Mouse (Mus musculus) heart, adult 11 months (tissue): ENCODE measurements around the gene Commd1.

Source experiments
- DNase-seq: peaks from one replicate; pipeline ENCODE4 v3.0.0; 2022

The Commd1 gene

GRCm38 (mm10) chr11:22858441-22859300 lies 123.5 kb downstream of the Commd1 start:
- peak; percentile 94 for DNase-seq

DNA sequence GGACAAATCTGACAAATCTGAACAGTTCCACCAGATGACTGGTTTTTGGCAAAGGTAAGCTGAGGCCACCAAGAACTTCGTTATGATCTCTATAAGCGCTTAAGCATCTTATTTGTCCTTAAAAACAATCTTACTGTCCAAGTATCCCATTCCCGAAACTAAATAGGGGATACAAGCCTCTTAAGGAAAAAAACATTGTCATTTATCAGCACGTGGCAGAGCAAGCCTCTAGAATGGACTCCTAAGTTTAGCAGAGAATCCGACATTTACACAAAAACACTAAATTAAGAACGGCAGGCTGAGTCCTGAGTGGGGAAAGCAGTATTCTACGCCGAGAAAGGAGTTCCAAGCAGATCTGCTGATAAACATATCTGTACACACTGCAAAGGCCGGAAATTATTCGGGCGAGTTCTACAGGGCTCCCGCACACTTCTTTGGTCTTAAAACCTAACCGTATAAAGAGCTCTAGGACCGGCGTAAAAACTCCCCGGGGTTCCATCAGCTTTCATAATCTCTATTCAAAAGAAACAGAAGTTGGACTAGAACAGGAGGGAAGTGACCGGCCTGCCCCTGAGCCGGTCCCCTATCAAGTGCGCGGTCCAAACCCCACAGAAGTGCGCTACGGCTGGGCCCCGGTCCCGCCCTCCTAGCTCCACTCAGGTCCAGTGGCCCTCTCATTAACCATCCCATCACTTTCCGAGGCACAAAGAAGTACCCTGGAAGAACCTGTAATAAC lies 124.3 kb downstream of the Commd1 start:
- peak; percentile 96 for DNase-seq

- peak; percentile 15 for DNase-seq
Observed at GRCm38 (mm10) chr11:22857106-22857704, 125.0 kb downstream of the Commd1 start.

DNA sequence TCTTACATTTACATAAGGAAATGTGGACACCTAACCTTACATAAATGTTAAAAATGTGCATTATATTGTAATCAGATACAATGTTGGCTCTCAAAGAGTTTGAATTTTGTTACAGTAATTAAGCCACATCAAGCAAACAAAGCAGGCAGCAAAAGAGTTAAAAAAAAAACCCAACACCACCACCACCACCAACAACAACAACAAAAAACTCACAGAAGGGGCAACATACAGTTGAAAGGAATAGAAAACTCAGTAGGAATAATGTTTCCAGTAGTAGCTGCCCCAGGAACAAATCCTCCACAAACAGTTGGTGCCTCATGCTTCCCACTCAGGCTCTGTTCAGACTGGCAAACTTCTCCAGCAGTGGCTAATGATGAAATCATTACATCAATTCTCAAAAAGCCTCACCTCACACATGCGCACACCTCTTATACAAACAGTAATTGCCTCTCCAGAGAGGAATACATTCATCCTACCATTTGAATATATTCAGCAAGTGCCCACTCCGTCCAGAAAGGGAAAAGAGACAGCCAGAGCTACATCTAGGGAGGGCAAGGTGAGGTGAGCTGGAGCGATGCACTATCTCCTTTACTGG lies 125.7 kb downstream of the Commd1 start:
- DNase-seq = peak; percentile 74

- peak; percentile 61 for DNase-seq
Observed at GRCm38 (mm10) chr11:22854571-22854970, 127.6 kb downstream of the Commd1 start.

- no peak for DNase-seq
Observed at GRCm38 (mm10) chr11:22853477-22854157, 128.6 kb downstream of the Commd1 start.

DNA sequence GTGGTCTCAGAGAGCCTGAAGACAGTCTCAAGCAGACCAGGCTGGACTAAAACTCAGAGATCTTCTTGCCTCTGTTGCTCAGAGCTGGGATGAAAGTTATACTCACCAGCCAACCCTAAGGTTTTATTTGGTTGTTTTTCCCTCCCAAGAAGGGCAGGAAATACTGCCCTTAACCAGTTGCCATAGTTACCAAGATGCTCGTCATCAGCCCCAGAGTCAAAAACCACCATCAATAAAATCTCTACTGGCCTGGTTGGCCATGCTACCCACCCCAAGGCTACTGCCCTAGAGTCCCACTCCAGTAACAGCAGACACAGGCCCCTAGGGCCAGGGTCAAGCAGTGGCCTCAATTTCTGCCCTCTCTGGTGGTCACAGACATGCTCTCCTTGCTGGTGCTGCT lies 129.7 kb downstream of the Commd1 start:
- DNase-seq = no peak

GRCm38 (mm10) chr11:22851416-22851815 lies 130.8 kb downstream of the Commd1 start:
- peak; percentile 95 for DNase-seq

DNA sequence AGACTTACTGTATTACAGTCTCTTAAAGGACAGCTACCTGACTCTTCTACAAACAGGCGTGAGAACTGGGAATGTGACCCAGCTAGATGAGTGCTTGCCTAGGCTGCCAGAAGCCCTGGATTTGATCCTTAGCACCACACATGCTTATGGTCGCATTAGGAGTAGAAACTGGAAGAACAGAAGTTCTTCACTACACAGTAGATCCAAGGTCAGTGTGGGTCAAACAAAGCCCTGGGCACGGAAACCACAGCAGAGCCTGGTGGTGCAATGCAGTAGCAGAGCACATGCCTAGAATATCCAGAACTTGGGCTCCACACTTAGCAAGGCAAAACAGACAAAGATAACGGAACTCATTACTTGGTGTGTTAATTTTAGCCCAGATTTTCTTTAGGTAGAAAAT lies 132.1 kb downstream of the Commd1 start:
- DNase-seq = peak; percentile 93

DNA sequence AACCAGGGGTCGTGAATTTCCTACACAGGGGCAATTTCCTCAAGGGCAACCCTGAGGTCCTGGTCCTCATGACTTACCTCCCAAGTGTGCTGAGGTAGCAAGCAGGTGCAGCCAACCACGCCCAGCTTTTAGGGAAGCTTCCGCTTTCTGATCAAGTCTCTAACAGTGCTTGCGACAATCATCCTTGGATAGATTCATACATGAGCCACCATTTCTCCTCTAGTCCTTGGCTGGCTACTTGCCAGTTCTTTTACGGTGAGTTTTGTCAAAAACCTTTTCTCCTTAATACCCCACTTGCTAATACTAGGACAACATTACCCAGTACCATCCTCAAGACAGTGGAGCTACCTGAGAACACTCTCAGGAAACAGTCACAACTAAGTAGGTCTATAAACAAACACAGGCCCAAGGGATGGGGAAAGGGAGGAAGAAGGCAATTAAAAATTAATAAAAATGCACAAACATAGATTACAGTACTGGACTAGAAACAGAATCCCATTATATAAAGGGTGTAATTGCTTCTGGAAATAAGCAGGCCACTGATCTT lies 133.5 kb downstream of the Commd1 start:
- peak; percentile 91 for DNase-seq

- peak; percentile 97 for DNase-seq
Observed at GRCm38 (mm10) chr11:22847732-22848648, 134.2 kb downstream of the Commd1 start.

DNA sequence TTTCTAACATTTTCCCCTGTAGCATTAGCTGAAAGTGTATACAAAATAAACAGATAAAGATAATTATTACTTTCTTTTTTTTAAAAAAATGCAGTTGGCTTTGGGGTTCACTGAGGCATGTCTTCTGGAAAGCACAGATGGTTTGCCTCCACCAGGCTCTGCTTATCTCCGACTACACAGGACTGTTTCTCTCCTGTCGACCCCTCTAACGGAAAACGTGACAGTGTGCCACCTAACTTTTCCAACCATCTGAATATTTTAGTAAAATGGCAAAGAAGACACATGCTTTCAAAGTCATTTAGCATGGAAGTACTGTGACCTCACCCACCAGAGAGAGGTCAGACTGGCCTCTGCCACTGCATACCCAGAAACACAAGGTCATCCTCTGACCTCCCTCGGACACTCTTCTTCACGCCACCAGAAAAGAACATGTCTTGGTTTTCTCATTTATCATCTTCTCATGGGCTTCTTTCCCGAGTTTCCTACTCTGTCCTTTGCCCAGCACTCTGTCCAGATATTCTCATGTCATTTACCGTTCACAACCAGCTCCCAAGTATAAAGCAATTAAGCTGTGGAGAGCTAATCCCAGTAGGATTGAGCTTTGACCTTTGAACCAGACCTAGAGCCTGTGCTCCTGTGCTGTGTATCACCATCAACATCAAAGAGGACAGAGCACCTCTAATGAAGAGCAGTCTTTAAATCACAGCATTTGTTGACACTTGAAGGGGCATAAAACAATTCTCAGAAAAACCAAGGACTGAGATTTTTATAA lies 135.0 kb downstream of the Commd1 start:
- peak; percentile 77 for DNase-seq
